Comparison of ENCODE assay signal across 9 mouse cellular contexts in the genomic region with DNA sequence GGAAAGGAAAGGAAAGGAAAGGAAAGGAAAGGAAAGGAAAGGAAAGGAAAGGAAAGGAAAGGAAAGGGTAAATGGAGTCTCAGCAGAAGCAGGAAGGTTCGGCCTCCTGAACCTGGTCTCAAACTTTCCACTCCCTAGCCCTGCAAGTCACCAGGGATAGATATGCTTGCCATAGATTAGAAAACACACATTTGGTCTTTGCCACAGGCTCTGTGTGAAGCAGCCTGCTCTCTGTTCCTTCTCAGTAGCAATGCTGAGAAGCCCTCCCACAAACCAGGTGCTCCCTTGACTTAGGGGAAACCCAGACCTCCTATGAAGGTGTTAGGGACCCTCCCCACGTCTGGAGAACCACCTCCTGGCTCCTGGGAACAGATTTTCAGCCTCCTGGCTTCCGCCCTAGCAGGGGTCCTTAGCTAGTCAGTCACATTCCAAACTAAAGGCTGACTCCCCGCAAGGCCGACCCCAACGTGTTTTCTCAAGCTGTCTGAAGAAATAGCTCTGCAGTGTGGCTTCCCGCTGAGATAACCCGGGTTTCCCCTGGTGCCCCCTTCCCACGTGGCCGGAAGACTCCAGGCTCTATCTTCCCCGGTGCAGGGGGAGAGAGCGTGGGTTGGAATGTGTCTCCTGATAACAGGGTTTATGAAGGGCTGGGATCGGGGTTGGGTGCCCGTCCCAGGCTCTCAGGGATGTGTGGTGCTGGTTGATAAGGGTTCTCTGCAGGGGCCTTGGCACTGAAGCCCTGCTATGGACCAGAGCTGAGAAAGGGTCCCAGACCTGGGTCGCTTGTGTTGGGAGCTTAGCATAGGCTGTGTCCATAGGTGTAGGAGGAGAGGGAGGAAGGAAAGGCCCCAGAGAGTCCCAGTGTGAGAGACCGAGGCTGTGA. TPM values are rescaled to one million over a fixed set of nuclear protein-coding genes. Genes with fewer than 3 reads are reported as not detected.
DNase-seq lines count a peak whose midpoint lies in the region; ATAC-seq lines count a peak whose summit lies in the region.
"Had no signal": no experiment of that assay in that cellular context is flagged by ENCODE, and none has a peak within 500 bp of the region (broad histone marks: within the 10 kb centered on the region; RNA-seq: fewer than 3 reads in every experiment).

No protein-coding gene starts in this region.

- peaks cover 35 to 48% of the 10 kb centered on the region in 2 experiments for H3K4me1 ChIP-seq in heart, embryonic 14.5 days (ENCODE audit: control insufficient read depth in 2 of 2, insufficient read depth in 2 of 2, low read length in 2 of 2)
- peaks cover 70% of the 10 kb centered on the region for H3K4me1 ChIP-seq in liver, embryonic 16.5 days (ENCODE audit: control insufficient read depth, low read depth, low read length)

- peak overlapping the region; percentile 53 for H3K9ac ChIP-seq in heart, embryonic 14.5 days (ENCODE audit: low read length)
- H3K9ac ChIP-seq in liver, embryonic 16.5 days (ENCODE audit: low read depth, low read length): peak overlapping the region; percentile 65

- no peaks in the 10 kb centered on the region for H3K36me3 ChIP-seq in heart, embryonic 14.5 days (ENCODE audit: control insufficient read depth, insufficient read depth, low read length)
- no peaks in the 10 kb centered on the region for H3K36me3 ChIP-seq in liver, embryonic 16.5 days (ENCODE audit: control insufficient read depth, insufficient read depth)

- H3K27ac ChIP-seq in heart, embryonic 14.5 days (replicated peaks in 1 of 2; ENCODE audit: control insufficient read depth in 1 of 2, insufficient read depth in 1 of 2, low read depth in 2 of 2, low read length in 2 of 2): peak overlapping the region; percentile 77 to 93
- H3K27ac ChIP-seq in liver, embryonic 16.5 days (ENCODE audit: low read length): peak overlapping the region; percentile 96

- H3K4me3 ChIP-seq in heart, embryonic 14.5 days (ENCODE audit: control insufficient read depth in 1 of 2, insufficient read depth in 1 of 2, low read depth in 1 of 2, low read length in 2 of 2): peak overlapping the region in 1 of 2 experiments; percentile 9; a peak in 1 of 4 replicates
- H3K4me3 ChIP-seq in liver, embryonic 16.5 days (ENCODE audit: low read depth, low read length): peak overlapping the region; percentile 41

- peak; percentile 83 for ATAC-seq in heart, embryonic 14.5 days (ENCODE audit: insufficient number of reproducible peaks, insufficient read depth, low FRiP score, low read depth)
- ATAC-seq in liver, embryonic 16.5 days (ENCODE audit: low read depth): peak; percentile 95
- ATAC-seq: inflammation-experienced regulatory T-cells, adult 6 months had no signal

- no peaks in the 10 kb centered on the region for H3K27me3 ChIP-seq in heart, embryonic 14.5 days (ENCODE audit: control insufficient read depth, insufficient read depth, low read length)
- no peaks in the 10 kb centered on the region for H3K27me3 ChIP-seq in liver, embryonic 16.5 days (ENCODE audit: control insufficient read depth, insufficient read depth, low read depth, low read length)

- no peaks in the 10 kb centered on the region for H3K9me3 ChIP-seq in heart, embryonic 14.5 days (ENCODE audit: control insufficient read depth, low read length)
- no peaks in the 10 kb centered on the region for H3K9me3 ChIP-seq in liver, embryonic 16.5 days (replicated peaks; ENCODE audit: control insufficient read depth, low read length)

- H3K4me2 ChIP-seq in heart, embryonic 14.5 days (ENCODE audit: low read length): peak overlapping the region; percentile 49
- peak overlapping the region; percentile 61 for H3K4me2 ChIP-seq in liver, embryonic 16.5 days (ENCODE audit: low read depth, low read length)

- DNase-seq in ovary, adult 18-20 months (ENCODE audit: low spot score): peak; percentile 63
- no peak for DNase-seq in ovary, postnatal 14 days (ENCODE audit: low spot score)
- peak; percentile 81 for DNase-seq in yolk sac, embryonic 10.5 days (ENCODE audit: low spot score)
- DNase-seq in cerebellum, postnatal 10 days: no peak
- no peak for DNase-seq in right cerebral cortex, postnatal 25 days
- no peak for DNase-seq in right cerebral cortex, postnatal 14 days

- 4% methylated on average over 16 of the region's 16 CpGs for WGBS in heart, embryonic 14.5 days
- 10% methylated on average over 16 of the region's 16 CpGs for WGBS in liver, embryonic 16.5 days (ENCODE audit: insufficient replicate concordance)

RNA-seq across cellular contexts. Expression of gene Prrc2b, which starts 23.0 kb away (rescaled TPM):
- polyA plus RNA-seq in heart, embryonic 14.5 days (2014; fragmentation: Nextera tagmentation; extraction: Ambion mirVana): 35.8 and 41.8 TPM in 2 replicates
- polyA plus RNA-seq in liver, embryonic 16.5 days (2015; fragmentation: Nextera tagmentation; extraction: Ambion mirVana): 4.5 and 4.7 TPM in 2 replicates

RNA-seq across cellular contexts. Expression of gene Plpp7, which starts 32.6 kb away (rescaled TPM):
- polyA plus RNA-seq in heart, embryonic 14.5 days (2014; fragmentation: Nextera tagmentation; extraction: Ambion mirVana): 13.3 and 13.6 TPM in 2 replicates
- 1.4 and 2.1 TPM in 2 replicates for polyA plus RNA-seq in liver, embryonic 16.5 days (2015; fragmentation: Nextera tagmentation; extraction: Ambion mirVana)
- polyA plus RNA-seq: inflammation-experienced regulatory T-cells, adult 6 months had no signal

RNA-seq across cellular contexts. Expression of gene Fam78a, which starts 43.2 kb away (rescaled TPM):
- 29.0 and 33.7 TPM in 2 replicates for polyA plus RNA-seq in heart, embryonic 14.5 days (2014; fragmentation: Nextera tagmentation; extraction: Ambion mirVana)
- polyA plus RNA-seq in liver, embryonic 16.5 days (2015; fragmentation: Nextera tagmentation; extraction: Ambion mirVana): 6.5 and 7.0 TPM in 2 replicates

Comparison
In these comparisons a context has a peak if more than half of its experiments do, and no peak if none do; other contexts are left out.
1. DNase-seq: peak in ovary, adult 18-20 months (single experiment) and yolk sac, embryonic 10.5 days (single experiment); none in ovary, postnatal 14 days (single experiment), cerebellum, postnatal 10 days (0 of 2), right cerebral cortex, postnatal 25 days (single experiment) and right cerebral cortex, postnatal 14 days (single experiment).